Mouse (Mus musculus): ENCODE measurements around the gene Cphx1. TPM values are rescaled to one million over a fixed set of nuclear protein-coding genes. Genes with fewer than 3 reads are reported as not detected.

Cphx1 gene
- polyA plus RNA-seq, 1 experiment from 2014 or later: not detected

Other genes with a start within 250 kb of the Cphx1 start
- 47.4 and 50.9 TPM in 2 replicates for gene Ppif, start 244.2 kb upstream of the Cphx1 start, polyA plus RNA-seq (2014; fragmentation: Nextera tagmentation; extraction: Ambion mirVana)
- gene Zcchc24, start 169.3 kb upstream of the Cphx1 start, polyA plus RNA-seq (2014; fragmentation: Nextera tagmentation; extraction: Ambion mirVana): 19.5 and 21.8 TPM in 2 replicates
- 5.0 and 5.1 TPM in 2 replicates for gene Anxa11, start 96.1 kb upstream of the Cphx1 start, polyA plus RNA-seq (2014; fragmentation: Nextera tagmentation; extraction: Ambion mirVana)
- not detected in 2 replicates for gene Plac9a, start 35.2 kb upstream of the Cphx1 start, polyA plus RNA-seq (2014; fragmentation: Nextera tagmentation; extraction: Ambion mirVana)
- gene Tmem254a, start 10.6 kb upstream of the Cphx1 start, polyA plus RNA-seq (2014; fragmentation: Nextera tagmentation; extraction: Ambion mirVana): 3.6 and 4.5 TPM in 2 replicates
- gene Duxbl1, start 40.3 kb downstream of the Cphx1 start, polyA plus RNA-seq (2014; fragmentation: Nextera tagmentation; extraction: Ambion mirVana): 2.9 and 3.6 TPM in 2 replicates
- not detected in 2 replicates for gene Gm9780, start 104.4 kb downstream of the Cphx1 start, polyA plus RNA-seq (2014; fragmentation: Nextera tagmentation; extraction: Ambion mirVana)
- gene Tmem254c, start 129.1 kb downstream of the Cphx1 start, polyA plus RNA-seq (2014; fragmentation: Nextera tagmentation; extraction: Ambion mirVana): 19.9 and 24.4 TPM in 2 replicates
- not detected in 2 replicates for gene Cphx2, start 143.2 kb downstream of the Cphx1 start, polyA plus RNA-seq (2014; fragmentation: Nextera tagmentation; extraction: Ambion mirVana)
- gene Cphx3, start 144.0 kb downstream of the Cphx1 start, polyA plus RNA-seq (2014; fragmentation: Nextera tagmentation; extraction: Ambion mirVana): not detected in 2 replicates
- gene Duxbl2, start 180.0 kb downstream of the Cphx1 start, polyA plus RNA-seq (2014; fragmentation: Nextera tagmentation; extraction: Ambion mirVana): 2.4 TPM in 1 of 2 replicates, not detected in the other
- 0.45 TPM in 1 of 2 replicates, not detected in the other for gene Plac9b, start 244.2 kb downstream of the Cphx1 start, polyA plus RNA-seq (2014; fragmentation: Nextera tagmentation; extraction: Ambion mirVana)